Mouse (Mus musculus) forebrain, embryonic 16.5 days (tissue): Measurements from ENCODE around the gene Crybb1. TPM values are rescaled to one million over a fixed set of nuclear protein-coding genes. Genes with fewer than 3 reads are reported as not detected.

Experiments used
- ATAC-seq: fragments of 200-750 bp; cut with Nextera tagmentation; 2 replicates; pipeline ENCODE4 v1.8.0; 2017; ENCODE audit warnings: mild to moderate bottlenecking, moderate library complexity
- H3K27ac ChIP-seq: fragments of 300-500 bp; sonication (generic); 2 replicates; pipeline ENCODE4 v1.5.1; 2014; ENCODE audit warnings: low read length, control low read depth
- H3K27me3 ChIP-seq: fragments of 300-500 bp; sonication (generic); replicated peaks from 2 replicates; pipeline ENCODE4 v1.6.1; 2014; ENCODE audit warnings: low read length; ENCODE audit not compliant: control insufficient read depth, insufficient read depth
- H3K36me3 ChIP-seq: fragments of 300-500 bp; sonication (generic); 2 replicates; pipeline ENCODE4 v1.6.1; 2014; ENCODE audit not compliant: control insufficient read depth, insufficient read depth
- H3K4me1 ChIP-seq: fragments of 300-500 bp; sonication (generic); replicated peaks from 2 replicates; pipeline ENCODE4 v1.6.1; 2014; ENCODE audit warnings: low read length; ENCODE audit not compliant: control insufficient read depth, insufficient read depth
- H3K4me2 ChIP-seq: fragments of 300-500 bp; sonication (generic); 2 replicates; pipeline ENCODE4 v1.6.1; 2014; ENCODE audit warnings: mild to moderate bottlenecking, low read length, control low read depth
- H3K4me3 ChIP-seq: fragments of 300-500 bp; sonication (generic); replicated peaks from 2 replicates; pipeline ENCODE4 v1.5.1; 2014; ENCODE audit warnings: mild to moderate bottlenecking, low read length, control low read depth
- H3K9ac ChIP-seq: fragments of 300-500 bp; sonication (generic); replicated peaks from 2 replicates; pipeline ENCODE4 v1.6.1; 2014; ENCODE audit warnings: low read depth, low read length, control low read depth
- H3K9me3 ChIP-seq: fragments of 300-500 bp; sonication (generic); 2 replicates; pipeline ENCODE4 v1.6.1; 2016; ENCODE audit warnings: low read length; ENCODE audit not compliant: control insufficient read depth
- WGBS: fragments of 180-500 bp; shearing (Covaris S2); extraction: QIAGEN DNeasy Blood & Tissue Kit; methylation state at CpG from one replicate; pipeline ENCODE4 v1.1.7; 2014; 5-methylcytosine and 5-hydroxymethylcytosine counted together
- polyA plus RNA-seq: library from polyadenylated mRNA; unstranded; fragments of >200 nt; fragmentation: Nextera tagmentation; extraction: Ambion mirVana; gene quantifications from 2 replicates; pipeline ENCODE4 v1.2.1, GENCODE M21; 2015

Gene Crybb1
- polyA plus RNA-seq, 1 experiment from 2014 or later, result 5.8 TPM

- H3K4me2 ChIP-seq, result no peak overlapping the region
- H3K4me3 ChIP-seq, result no peak overlapping the region
- H3K9ac ChIP-seq, result no peak overlapping the region
- no peaks in the 10 kb centered on the region for H3K27me3 ChIP-seq
- 87% methylated on average over 7 of the region's 7 CpGs for WGBS
- H3K36me3 ChIP-seq, result no peaks in the 10 kb centered on the region
- no peak overlapping the region for H3K27ac ChIP-seq
- no peak for ATAC-seq
- H3K4me1 ChIP-seq, result peaks cover 17% of the 10 kb centered on the region
- H3K9me3 ChIP-seq, result no peaks in the 10 kb centered on the region
These were observed 24.5 kb downstream of the Crybb1 start for GRCm38 (mm10) chr5:112280151-112280550.

- 53% methylated on average over 15 of the region's 15 CpGs for WGBS
These were observed 25.4 kb downstream of the Crybb1 start for GRCm38 (mm10) chr5:112280863-112281660.

GRCm38 (mm10) chr5:112281676-112282075 lies 26.1 kb downstream of the Crybb1 start:
- H3K4me1 ChIP-seq, result peaks cover 12% of the 10 kb centered on the region
- no peaks in the 10 kb centered on the region for H3K9me3 ChIP-seq
- H3K4me3 ChIP-seq, result no peak overlapping the region
- no peak overlapping the region for H3K4me2 ChIP-seq
- H3K9ac ChIP-seq, result no peak overlapping the region
- no peaks in the 10 kb centered on the region for H3K27me3 ChIP-seq
- no peaks in the 10 kb centered on the region for H3K36me3 ChIP-seq
- ATAC-seq, result no peak
- H3K27ac ChIP-seq, result no peak overlapping the region
- 85% methylated on average over 4 of the region's 4 CpGs for WGBS

More at GRCm38 (mm10) chr5:112280863-112281660, 25.4 kb downstream of the Crybb1 start:
- Histone ChIP-seq H3K36me3 (no peaks in the 10 kb centered on the region), H3K4me1 (peaks cover 12% of the 10 kb centered on the region), H3K27me3 (no peaks in the 10 kb centered on the region), H3K9ac (no peak overlapping the region), H3K4me2 (no peak overlapping the region), H3K9me3 (no peaks in the 10 kb centered on the region), H3K4me3 (no peak overlapping the region), H3K27ac (no peak overlapping the region)
- ATAC-seq, result no peak

- no peak overlapping the region for H3K4me3 ChIP-seq
- H3K4me1 ChIP-seq, result peaks cover 8% of the 10 kb centered on the region
- H3K4me2 ChIP-seq, result no peak overlapping the region
- H3K9me3 ChIP-seq, result no peaks in the 10 kb centered on the region
- H3K9ac ChIP-seq, result no peak overlapping the region
- WGBS, result 75% methylated on average over 6 of the region's 6 CpGs
- no peak overlapping the region for H3K27ac ChIP-seq
- no peaks in the 10 kb centered on the region for H3K36me3 ChIP-seq
- no peaks in the 10 kb centered on the region for H3K27me3 ChIP-seq
- no peak for ATAC-seq
These were observed 26.6 kb downstream of the Crybb1 start for GRCm38 (mm10) chr5:112282123-112282779.

GRCm38 (mm10) chr5:112282780-112283482 lies 27.3 kb downstream of the Crybb1 start:
- no peak overlapping the region for H3K9ac ChIP-seq
- no peak overlapping the region for H3K4me3 ChIP-seq
- no peaks in the 10 kb centered on the region for H3K9me3 ChIP-seq
- no peak overlapping the region for H3K27ac ChIP-seq
- H3K36me3 ChIP-seq, result no peaks in the 10 kb centered on the region
- ATAC-seq, result no peak
- no peak overlapping the region for H3K4me2 ChIP-seq
- 81% methylated on average over 9 of the region's 9 CpGs for WGBS
- H3K27me3 ChIP-seq, result no peaks in the 10 kb centered on the region
- H3K4me1 ChIP-seq, result 0 out of 2 replicates have a peak, but pooled peaks cover 2% of the 10 kb centered on the region

- Histone ChIP-seq H3K4me2 (no peak overlapping the region), H3K4me1 (0 out of 2 replicates have a peak, but pooled peaks cover 2% of the 10 kb centered on the region), H3K27me3 (no peaks in the 10 kb centered on the region), H3K9ac (no peak overlapping the region), H3K4me3 (no peak overlapping the region), H3K27ac (no peak overlapping the region), H3K36me3 (no peaks in the 10 kb centered on the region), H3K9me3 (no peaks in the 10 kb centered on the region)
- ATAC-seq, result no peak
- 74% methylated on average over 10 of the region's 10 CpGs for WGBS
These were observed 28.1 kb downstream of the Crybb1 start for GRCm38 (mm10) chr5:112283543-112284202.

- Histone ChIP-seq H3K27ac (no peak overlapping the region), H3K36me3 (no peaks in the 10 kb centered on the region), H3K9ac (no peak overlapping the region), H3K4me1 (peaks cover 3% of the 10 kb centered on the region; the same call in 1 of the 2 replicates), H3K4me2 (no peak overlapping the region), H3K9me3 (no peaks in the 10 kb centered on the region), H3K27me3 (no peaks in the 10 kb centered on the region), H3K4me3 (no peak overlapping the region)
- 77% methylated on average over 7 of the region's 7 CpGs for WGBS
- ATAC-seq, result no peak
These were observed 28.6 kb downstream of the Crybb1 start for GRCm38 (mm10) chr5:112284203-112284582.

- ATAC-seq, result no peak
- Histone ChIP-seq H3K36me3 (no peaks in the 10 kb centered on the region), H3K9ac (no peak overlapping the region), H3K4me2 (no peak overlapping the region), H3K4me3 (no peak overlapping the region), H3K9me3 (no peaks in the 10 kb centered on the region), H3K27me3 (no peaks in the 10 kb centered on the region), H3K27ac (no peak overlapping the region), H3K4me1 (peaks cover 8% of the 10 kb centered on the region; the same call in 1 of the 2 replicates)
- 94% methylated on average over 7 of the region's 7 CpGs for WGBS
These were observed 30.0 kb downstream of the Crybb1 start for GRCm38 (mm10) chr5:112285548-112286085.
